Mouse (Mus musculus): Measurements from ENCODE around the gene Zfp641. TPM values are rescaled to one million over a fixed set of nuclear protein-coding genes. Genes with fewer than 3 reads are reported as not detected.

Zfp641 gene
- polyA plus RNA-seq (2012; rRNA removed) = 0.30 and 0.49 TPM in 2 replicates

- 2% methylated on average over 60 of the region's 60 CpGs for WGBS
- no peak for DNase-seq (ENCODE audit: low read depth, low spot score)
Observed at GRCm38 (mm10) chr15:98295628-98296551, at the start of gene Zfp641. Gene Zfp641, minus strand, starts transcription at chr15:98296161.

GRCm38 (mm10) chr15:98340887-98341286 is 44.9 kb upstream of the Zfp641 start, which contains the start of gene Olfr284:
Gene Olfr284, minus strand, starts transcription at chr15:98340987.
- 66% methylated on average over 8 of the region's 8 CpGs for WGBS
- no peak for DNase-seq (ENCODE audit: low read depth, low spot score)

- DNase-seq (ENCODE audit: low read depth, low spot score) = no peak
- 89% methylated on average over 5 of the region's 5 CpGs for whole genome bisulfite sequencing
Observed at GRCm38 (mm10) chr15:98317177-98317724, 21.3 kb upstream of the Zfp641 start, which contains the start of gene Olfr285. Gene Olfr285, minus strand, starts transcription at chr15:98317353.

- DNase-seq (ENCODE audit: low read depth, low spot score) = no peak
- WGBS = 31% methylated on average over 6 of the region's 6 CpGs
Observed at GRCm38 (mm10) chr15:98315703-98316102, 19.7 kb upstream of the Zfp641 start.

GRCm38 (mm10) chr15:98293651-98294050 is 2.3 kb downstream of the Zfp641 start:
- no peak for DNase-seq (ENCODE audit: low read depth, low spot score)
- WGBS = 91% methylated on average over 8 of the region's 8 CpGs

GRCm38 (mm10) chr15:98288566-98288965 is 7.4 kb downstream of the Zfp641 start:
- 83% methylated on average over 12 of the region's 12 CpGs for WGBS

GRCm38 (mm10) chr15:98286418-98286817 is 9.5 kb downstream of the Zfp641 start:
- no peak for DNase-seq (ENCODE audit: low read depth, low spot score)
- 62% methylated on average over 7 of the region's 7 CpGs for WGBS

More at GRCm38 (mm10) chr15:98288566-98288965, 7.4 kb downstream of the Zfp641 start:
- DNase-seq (ENCODE audit: low read depth, low spot score) = no peak

- no peak for DNase-seq (ENCODE audit: low read depth, low spot score)
- 80% methylated on average over 7 of the region's 7 CpGs for WGBS
Observed at GRCm38 (mm10) chr15:98257776-98258175, 38.2 kb downstream of the Zfp641 start.

- WGBS = 88% methylated on average over 8 of the region's 8 CpGs
- no peak for DNase-seq (ENCODE audit: low read depth, low spot score)
Observed at GRCm38 (mm10) chr15:98257193-98257592, 38.8 kb downstream of the Zfp641 start, which contains the start of gene H1fnt. Gene H1fnt, minus strand, starts transcription at chr15:98257293.

GRCm38 (mm10) chr15:98256271-98256670 is 39.7 kb downstream of the Zfp641 start:
- no peak for DNase-seq (ENCODE audit: low read depth, low spot score)
- WGBS = 91% methylated on average over 13 of the region's 13 CpGs

Other genes with a start within 250 kb of the Zfp641 start
- gene Pfkm, start 203.6 kb downstream of the Zfp641 start, polyA plus RNA-seq (2012; rRNA removed) = 8.3 and 9.8 TPM in 2 replicates
- gene Senp1, start 202.4 kb downstream of the Zfp641 start, polyA plus RNA-seq (2012; rRNA removed) = 9.3 and 12.1 TPM in 2 replicates
- gene Asb8, start 130.5 kb downstream of the Zfp641 start, polyA plus RNA-seq (2012; rRNA removed) = 32.8 and 43.9 TPM in 2 replicates
- 0.33 TPM in 2 replicates for gene Ccdc184, start 129.0 kb downstream of the Zfp641 start, polyA plus RNA-seq (2012; rRNA removed)
- not detected in 2 replicates for gene Olfr288, start 100.6 kb downstream of the Zfp641 start, polyA plus RNA-seq (2012; rRNA removed)
- 0.07 TPM in 1 of 2 replicates, not detected in the other for gene Gm44579, start 75.2 kb downstream of the Zfp641 start, polyA plus RNA-seq (2012; rRNA removed)
- gene Olfr287, start 75.1 kb downstream of the Zfp641 start, polyA plus RNA-seq (2012; rRNA removed) = 0.27 and 0.40 TPM in 2 replicates
- gene Olfr286, start 61.7 kb downstream of the Zfp641 start, polyA plus RNA-seq (2012; rRNA removed) = 0.12 and 0.14 TPM in 2 replicates
- not detected in 2 replicates for gene H1fnt, start 38.9 kb downstream of the Zfp641 start, polyA plus RNA-seq (2012; rRNA removed)
- not detected in 2 replicates for gene Olfr285, start 21.2 kb upstream of the Zfp641 start, polyA plus RNA-seq (2012; rRNA removed)
- not detected in 2 replicates for gene Olfr284, start 44.8 kb upstream of the Zfp641 start, polyA plus RNA-seq (2012; rRNA removed)
- gene Olfr283, start 84.8 kb upstream of the Zfp641 start, polyA plus RNA-seq (2012; rRNA removed) = not detected in 2 replicates
- gene Olfr282, start 135.1 kb upstream of the Zfp641 start, polyA plus RNA-seq (2012; rRNA removed) = not detected in 2 replicates
- gene Olfr281, start 156.4 kb upstream of the Zfp641 start, polyA plus RNA-seq (2012; rRNA removed) = not detected in 2 replicates
- not detected in 2 replicates for gene OR5BS1P, start 173.7 kb upstream of the Zfp641 start, polyA plus RNA-seq (2012; rRNA removed)
- not detected in 2 replicates for gene Lalba, start 186.6 kb upstream of the Zfp641 start, polyA plus RNA-seq (2012; rRNA removed)
- gene Olfr279, start 196.2 kb upstream of the Zfp641 start, polyA plus RNA-seq (2012; rRNA removed) = not detected in 2 replicates
- 30.1 and 33.2 TPM in 2 replicates for gene Kansl2, start 238.1 kb upstream of the Zfp641 start, polyA plus RNA-seq (2012; rRNA removed)